Mouse (Mus musculus): ENCODE measurements at regions not wholly inside any gene's neighbourhood (a gene's known extent, or its start where the extent isn't known, plus 50 kb on each side); places are given as distances from the start of the nearest gene placed in this dataset.

DNA sequence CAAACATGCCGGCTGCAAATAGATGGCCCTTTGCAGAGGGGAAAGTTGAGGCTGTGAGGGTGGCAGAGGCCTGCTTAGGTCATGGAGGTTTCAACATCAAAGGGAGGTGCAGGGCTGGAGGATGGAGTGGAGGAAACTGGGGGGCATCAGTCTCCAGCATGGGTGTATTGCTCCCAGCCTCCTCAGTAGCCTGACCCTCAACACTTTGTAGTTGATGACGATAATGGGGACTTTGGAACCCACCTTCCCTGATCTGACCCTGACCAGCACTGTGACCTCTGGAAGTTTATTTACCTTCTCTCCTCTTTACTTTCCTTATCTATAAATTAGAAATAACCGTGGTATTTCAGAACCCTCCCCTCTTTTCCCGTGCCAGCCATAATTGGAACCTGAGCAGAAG, 56.2 kb downstream of the Gm26897 start:
- DNase-seq (ENCODE audit: low spot score in 2 of 2), result no peak

- DNase-seq (ENCODE audit: low spot score in 2 of 2), result no peak
These were observed 56.8 kb downstream of the Gm26897 start for GRCm38 (mm10) chr5:111790527-111790926.

DNA sequence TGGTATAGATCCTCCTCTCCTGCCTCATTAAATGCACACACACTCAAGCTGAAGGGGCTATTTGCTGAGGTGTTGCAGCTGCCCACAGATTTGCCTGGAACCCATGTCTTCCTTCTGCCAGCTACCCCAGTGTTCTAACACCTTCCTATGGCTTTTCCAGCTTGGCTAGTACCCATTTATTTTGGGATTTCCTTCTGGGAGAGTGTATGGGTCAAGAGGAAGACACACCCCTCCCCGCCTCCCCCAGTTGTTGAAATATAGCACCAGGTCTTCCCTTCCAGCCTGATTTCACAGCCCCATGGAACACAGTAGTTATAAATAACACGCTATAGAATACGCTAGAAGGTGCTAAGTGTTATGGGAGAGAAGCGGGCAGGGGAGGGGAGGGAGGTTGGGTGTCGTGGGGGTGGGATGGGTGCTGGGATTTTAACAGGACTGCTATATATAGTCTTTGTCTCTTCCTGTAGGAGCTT, 57.4 kb downstream of the Gm26897 start:
- no peak for DNase-seq (ENCODE audit: low spot score in 2 of 2)

DNA sequence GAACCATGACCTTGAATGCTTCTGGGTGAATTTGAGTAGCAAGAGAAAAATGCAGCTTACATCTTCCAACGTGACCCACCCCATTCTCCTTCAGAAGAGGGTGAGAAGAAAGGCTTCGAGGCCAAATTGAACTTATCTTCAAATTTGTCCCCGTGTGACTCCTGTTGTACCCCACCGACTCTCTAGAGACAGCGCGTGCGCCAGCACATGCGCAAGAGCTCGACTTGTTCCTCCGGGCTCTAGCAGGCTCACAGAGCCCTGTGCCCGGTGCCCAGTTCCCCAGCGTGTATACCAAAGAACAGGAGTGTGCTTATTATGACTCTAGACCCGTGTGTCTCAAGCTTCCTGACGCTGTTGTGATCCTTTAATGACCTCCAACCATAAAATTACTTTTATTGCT, 59.0 kb downstream of the Gm26897 start:
- no peak for DNase-seq (ENCODE audit: low spot score in 2 of 2)

DNA sequence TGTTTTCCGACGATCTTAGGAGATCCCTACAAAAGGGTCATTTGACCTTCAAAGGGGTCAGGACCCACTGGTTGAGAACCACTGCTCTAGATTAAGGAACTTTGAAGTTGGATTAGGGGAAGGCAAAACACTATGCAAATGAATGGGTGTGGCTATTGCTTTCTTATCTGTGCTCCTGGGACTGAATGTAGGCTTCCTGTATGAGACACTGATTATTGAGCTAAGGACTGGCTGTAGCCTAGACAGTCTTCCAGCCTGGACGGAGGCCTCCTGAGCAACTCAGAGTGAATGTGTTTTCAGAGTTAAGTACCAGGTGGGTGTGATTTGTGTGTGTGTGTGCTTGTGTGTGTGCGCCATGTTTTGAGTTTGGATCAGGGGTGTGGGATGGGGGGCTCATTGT, 59.5 kb downstream of the Gm26897 start:
- no peak for DNase-seq (ENCODE audit: low spot score in 2 of 2)

DNA sequence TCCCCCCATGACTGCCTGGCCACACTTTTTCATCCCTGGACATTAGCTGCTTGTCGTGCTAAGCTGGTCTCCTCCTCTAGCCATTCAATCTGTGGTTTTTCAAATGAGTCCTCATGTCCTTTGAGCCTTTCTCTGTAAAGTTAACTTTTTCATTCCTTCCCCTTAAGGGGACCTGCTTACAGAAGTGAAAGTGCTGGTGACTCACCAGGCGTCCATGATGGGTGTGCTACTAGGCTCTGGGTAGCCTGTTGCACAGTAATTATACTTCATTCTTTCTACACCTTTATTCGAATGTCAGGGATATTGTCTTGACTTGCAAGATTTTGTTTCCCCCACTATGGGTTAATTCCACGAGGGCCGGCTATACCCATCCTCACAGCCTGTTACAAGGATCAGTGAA, 63.2 kb downstream of the Gm26897 start:
- DNase-seq (ENCODE audit: low spot score in 2 of 2), result no peak

DNA sequence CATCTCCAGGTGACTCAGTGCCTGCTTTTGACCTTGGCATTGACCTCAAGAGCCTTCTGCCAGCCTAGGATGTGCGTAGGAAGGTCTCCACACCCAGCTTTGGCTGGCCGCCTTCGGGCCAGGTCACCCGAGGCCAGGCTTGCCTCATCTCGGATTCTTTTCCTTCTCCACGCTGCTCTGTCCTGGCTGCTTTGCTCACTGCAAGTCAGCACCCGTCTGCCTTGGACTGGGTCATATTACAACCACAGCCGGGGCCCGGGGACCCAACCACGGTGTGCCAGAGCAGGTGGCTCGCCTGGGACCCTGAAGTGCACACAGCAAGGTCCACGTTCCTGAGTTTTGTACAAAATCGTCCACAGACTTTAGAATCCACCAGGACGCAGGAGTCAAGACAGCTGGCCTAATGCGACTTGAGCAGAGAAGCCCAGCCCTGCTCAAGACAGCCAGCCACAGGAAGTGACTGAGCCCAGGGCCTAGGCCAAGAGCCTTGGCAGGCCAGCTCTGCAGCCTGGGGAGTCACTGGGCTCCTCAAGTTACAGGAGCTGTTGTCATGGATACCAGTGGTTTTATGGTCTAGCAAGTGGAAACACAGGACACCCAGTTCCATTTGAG, 66.1 kb downstream of the Gm26897 start:
- no peak for DNase-seq (ENCODE audit: low spot score in 2 of 2)

DNA sequence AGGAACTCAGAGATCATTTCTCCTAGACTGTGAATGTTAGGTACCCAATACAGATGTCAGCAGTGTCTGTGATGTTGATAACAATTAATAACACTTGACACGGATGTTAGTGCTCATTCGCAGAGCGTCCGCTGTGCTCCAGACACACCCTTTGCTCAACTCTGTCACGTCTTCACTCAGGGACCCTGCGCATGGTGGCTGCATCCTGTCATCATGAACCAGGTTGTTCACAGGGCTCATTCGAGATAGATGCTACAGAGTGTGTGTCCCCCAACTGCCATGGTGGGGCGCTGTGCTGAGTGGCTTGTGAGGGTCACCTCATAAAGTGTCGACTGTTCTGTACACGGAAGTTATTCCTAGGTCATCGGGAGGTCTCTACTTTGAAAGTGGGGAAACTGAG, 66.8 kb downstream of the Gm26897 start:
- no peak for DNase-seq (ENCODE audit: low spot score in 2 of 2)

DNA sequence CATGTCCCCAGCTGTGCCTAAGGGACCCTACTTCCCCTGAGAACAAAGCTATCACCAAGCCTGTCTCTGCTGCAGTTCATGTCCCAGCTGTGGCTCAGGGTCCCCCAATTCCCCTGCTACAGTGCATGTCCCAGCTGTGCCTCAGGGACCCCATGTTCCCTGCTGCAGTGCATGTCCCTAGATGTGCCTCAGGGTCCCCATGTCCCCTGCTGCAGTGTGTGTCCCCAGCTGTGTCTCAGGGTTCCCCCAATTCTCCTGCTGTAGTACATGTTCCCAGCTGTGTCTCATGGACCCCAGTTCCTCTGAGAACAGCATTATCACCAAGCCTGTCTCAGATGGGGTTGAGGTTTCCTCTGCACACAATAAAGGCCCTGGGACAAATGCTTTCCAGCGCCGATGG, 67.3 kb downstream of the Gm26897 start:
- DNase-seq (ENCODE audit: low spot score in 2 of 2), result no peak

GRCm38 (mm10) chr5:111804542-111804941, 70.8 kb downstream of the Gm26897 start:
- no peak for DNase-seq (ENCODE audit: low spot score in 2 of 2)

- DNase-seq (ENCODE audit: low spot score in 2 of 2), result no peak
These were observed 71.4 kb downstream of the Gm26897 start for GRCm38 (mm10) chr5:111805150-111805549.

DNA sequence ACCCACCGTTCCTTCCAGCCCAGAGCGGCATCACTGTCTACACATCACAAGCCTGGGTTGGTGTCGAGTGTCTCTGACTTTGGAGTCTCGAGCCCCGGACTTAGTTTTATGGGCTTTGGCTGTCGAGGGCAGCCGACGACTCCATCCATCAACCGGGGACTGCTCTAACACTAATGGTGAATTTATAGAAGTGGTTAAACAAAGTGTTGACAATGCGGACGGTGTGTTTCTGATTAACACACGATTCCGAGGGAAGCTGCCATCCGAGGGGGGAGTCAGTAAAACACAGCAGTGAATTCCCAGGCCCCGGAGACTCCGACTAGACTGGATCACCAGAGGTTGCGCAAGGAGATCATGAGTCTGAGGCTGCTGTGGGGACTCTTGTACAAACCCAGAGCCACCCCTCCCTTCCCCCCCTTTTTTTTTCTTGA, 72.1 kb downstream of the Gm26897 start:
- no peak for DNase-seq (ENCODE audit: low spot score in 2 of 2)

DNA sequence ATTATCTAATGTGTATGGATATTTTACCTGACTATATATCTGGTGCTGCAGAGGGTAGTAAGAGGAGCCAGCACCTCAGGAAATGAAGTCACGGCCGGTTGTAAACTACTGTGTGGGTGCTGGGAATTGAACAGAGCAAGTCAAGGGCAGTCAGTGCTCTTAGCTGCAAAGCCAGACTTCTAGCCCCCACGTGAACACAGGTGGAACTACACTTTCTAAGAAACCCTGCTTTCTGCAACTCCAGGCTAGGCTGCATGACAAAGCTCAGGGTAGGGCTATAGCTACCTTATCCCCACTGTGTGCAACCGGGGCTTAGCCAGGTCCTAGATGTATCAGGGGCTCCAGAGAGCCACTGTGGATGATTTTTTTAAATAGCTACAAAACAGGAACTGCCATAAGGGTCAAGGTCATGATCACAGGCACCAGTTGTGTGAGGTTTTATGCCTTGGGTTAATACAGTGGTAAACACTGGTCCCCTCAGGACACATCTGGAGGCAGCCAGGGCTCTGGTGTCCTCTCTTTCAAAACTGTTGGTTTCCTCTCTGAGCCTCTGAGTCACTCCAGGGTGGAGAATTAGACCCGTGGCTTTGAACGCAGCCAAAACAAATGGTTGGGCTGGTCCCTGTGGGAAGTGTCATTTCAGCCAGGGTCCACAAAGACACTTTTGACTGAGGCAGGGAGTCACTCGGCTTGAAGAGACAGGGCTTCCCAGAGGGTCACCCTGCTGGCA, 76.5 kb downstream of the Gm26897 start:
- DNase-seq (ENCODE audit: low spot score in 2 of 2), result no peak

GRCm38 (mm10) chr5:111812581-111812980, 78.9 kb downstream of the Gm26897 start:
- DNase-seq (ENCODE audit: low spot score in 2 of 2), result peak; percentile 49 to 52

GRCm38 (mm10) chr5:111813090-111813753, 79.5 kb downstream of the Gm26897 start:
- peak; percentile 73 to 87 for DNase-seq (ENCODE audit: low spot score in 2 of 2)

- no peak for DNase-seq (ENCODE audit: low spot score in 2 of 2)
These were observed 81.4 kb downstream of the Gm26897 start for GRCm38 (mm10) chr5:111814893-111815760.

DNA sequence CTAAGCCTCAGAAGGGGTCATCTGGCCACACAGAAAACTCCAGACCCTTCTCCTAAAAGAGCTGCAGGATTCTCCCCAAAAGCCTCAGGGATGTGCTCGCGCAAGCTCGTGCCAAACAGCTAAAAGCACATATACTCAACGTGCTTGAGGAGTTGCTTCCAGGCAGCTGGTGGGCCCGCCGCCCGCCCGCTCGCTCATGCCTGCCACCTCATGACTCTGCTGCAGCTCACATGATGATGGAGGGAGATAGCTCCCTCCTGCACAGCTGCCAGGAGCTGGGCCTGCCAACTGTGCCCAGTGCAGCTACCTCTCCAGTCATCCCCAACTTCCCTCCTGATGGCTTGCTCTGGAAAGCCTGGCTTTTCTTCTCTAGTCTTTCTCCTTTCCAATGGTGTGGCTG, 87.2 kb downstream of the Gm26897 start:
- DNase-seq (ENCODE audit: low spot score in 2 of 2), result no peak

DNA sequence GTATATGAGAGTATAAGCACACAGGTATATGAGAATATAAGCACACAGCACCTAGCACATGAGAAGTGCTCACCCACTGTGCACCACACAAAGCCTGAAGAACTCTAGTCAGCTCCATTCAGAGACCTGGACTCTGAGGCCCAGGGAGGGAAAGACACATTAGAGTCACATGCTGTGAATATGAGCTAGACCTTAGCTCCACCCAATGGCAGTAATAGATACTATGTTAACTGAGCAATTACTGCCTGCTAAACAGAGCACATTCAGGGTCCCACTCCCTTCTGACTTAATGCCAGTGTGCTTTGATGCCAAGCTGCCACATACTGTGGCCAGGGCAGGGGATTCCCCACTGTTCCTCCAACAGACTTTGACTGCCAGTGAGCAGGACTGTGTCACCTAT, 89.2 kb downstream of the Gm26897 start:
- no peak for DNase-seq (ENCODE audit: low spot score in 2 of 2)

DNA sequence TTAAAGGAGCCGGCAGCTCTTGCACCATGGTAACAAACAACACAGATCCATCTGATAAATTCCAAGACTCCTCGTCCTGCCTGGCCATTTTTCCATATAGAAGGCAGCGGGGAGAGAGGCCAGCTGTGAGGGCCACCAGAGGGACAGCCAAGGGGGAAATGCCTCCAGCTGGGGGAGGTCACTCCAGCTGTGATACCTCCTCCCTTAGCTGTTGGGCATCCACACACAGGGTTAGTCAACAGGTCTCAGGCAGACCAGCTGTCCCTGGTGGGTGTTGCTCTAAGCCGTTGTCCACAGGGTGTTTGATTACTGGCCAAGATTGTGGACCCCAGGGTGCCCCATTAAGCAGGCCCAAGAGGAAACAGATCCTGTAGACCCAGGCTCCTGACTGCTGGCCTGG, 89.7 kb downstream of the Gm26897 start:
- DNase-seq (ENCODE audit: low spot score in 2 of 2), result no peak

GRCm38 (mm10) chr5:111823842-111824241, 90.1 kb downstream of the Gm26897 start:
- DNase-seq (ENCODE audit: low spot score in 2 of 2), result no peak

GRCm38 (mm10) chr5:111824600-111825130, 90.9 kb downstream of the Gm26897 start:
- no peak for DNase-seq (ENCODE audit: low spot score in 2 of 2)

All from layer of hippocampus, postnatal 14 days (tissue).